Mouse (Mus musculus): ENCODE results near the gene Nipa1.

- TF ChIP-seq GATA1 (IDR thresholded peaks at IDR 0.05; ENCODE audit: low read length) (no peak), TAL1 (IDR thresholded peaks at IDR 0.05; ENCODE audit: low read length) (no peak)
These were observed 62.6 kb downstream of the Nipa1 start for GRCm38 (mm10) chr7:55957178-55957577.

Measured in erythroblast, embryonic 14.5 days (primary cell).